Mouse (Mus musculus) CD4-positive helper T cell, adult 2 months (primary cell): Measurements from ENCODE around the gene Mcub.

Experiments
- DNase-seq: peaks from one replicate; pipeline ENCODE4 v3.0.0-alpha.2; 2012; ENCODE audit warnings: low read depth, missing footprints, low spot score

Mcub gene

DNA sequence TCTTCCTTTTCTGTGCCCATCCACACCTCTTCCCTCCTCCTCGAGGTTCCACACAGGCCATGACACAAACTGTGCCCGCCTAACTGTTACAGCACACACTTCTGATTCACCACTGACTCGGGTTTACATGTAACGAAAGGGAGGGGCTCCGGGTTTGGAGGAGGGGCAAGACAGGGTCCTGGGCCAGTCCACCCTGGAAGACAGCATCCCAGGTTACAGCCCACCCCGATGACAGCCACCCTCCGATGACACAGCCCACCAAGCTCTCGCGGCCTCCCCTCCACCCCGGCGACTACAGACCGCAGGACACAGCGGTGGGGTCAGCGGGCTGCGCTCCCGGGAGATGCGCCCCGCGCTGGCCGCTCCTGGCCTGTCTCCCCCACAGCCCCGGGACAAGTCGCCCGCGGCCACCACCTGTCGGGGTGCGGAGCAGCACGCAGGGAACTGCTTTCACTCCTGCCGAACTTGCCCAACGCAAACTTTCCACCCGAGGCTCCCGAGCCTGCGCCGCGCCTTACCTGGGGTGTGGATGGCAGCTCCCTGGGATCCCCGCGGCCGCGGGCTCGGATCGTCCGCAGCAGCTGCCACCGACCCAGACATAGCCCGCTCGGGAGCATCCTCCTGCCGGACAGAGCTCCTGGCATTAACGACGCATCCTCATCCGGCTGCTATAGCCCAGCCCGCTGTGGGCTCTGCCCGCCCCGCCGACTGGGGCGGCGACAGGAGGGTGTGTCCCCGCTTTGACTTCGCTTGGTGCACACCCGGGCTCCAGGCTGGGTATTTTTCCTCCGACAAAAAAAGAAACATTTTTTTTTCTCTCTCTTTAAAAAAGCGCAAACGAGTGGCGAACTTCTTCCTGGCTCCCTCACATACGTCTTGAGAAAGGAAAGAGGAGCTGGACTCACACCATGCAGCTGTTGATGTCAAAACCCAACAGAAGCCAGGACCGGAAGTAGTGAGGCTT lies at the start of gene Mcub:
Mcub (minus strand) TSS at position 775 of the 964 bp plus-strand sequence.
- DNase-seq = peak; percentile 86

DNA sequence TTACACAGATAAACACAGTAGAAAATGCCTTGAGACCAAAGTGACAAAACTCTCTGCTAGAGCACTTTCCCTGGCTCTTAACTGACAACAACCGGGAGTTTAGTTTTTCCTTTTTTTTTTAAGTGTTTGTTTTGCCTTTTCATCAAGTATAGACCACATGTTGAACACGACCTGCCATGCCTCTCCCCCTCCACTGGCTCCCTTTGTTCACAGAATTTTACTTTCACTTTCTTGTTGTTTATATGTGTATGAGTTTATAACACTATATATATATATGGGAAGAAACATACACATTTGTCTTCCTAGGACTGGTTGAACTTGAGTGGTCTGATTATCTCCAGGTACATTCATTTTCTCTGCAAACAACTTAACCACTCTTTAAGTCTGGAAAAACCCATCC lies 42.9 kb upstream of the Mcub start:
- peak; percentile 22 for DNase-seq

DNA sequence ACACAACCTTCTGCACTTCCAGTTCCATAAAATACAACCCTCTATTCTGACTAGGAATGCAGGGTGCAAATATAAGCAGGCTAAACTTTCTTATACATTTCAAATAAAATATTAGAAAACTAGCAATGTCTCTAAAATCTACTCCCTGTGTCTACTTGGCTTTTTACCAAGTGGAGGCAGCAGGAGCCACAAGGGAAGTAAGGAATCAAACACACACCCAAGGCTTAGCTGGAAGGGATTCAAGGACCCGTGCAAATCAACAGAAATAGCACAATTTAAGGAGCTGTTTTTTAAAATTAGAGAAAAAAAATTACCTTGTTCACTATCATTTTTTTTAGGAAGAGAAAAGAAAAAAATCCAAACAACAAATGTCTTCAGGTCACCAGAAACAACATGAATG lies 41.2 kb upstream of the Mcub start:
- DNase-seq = no peak

DNA sequence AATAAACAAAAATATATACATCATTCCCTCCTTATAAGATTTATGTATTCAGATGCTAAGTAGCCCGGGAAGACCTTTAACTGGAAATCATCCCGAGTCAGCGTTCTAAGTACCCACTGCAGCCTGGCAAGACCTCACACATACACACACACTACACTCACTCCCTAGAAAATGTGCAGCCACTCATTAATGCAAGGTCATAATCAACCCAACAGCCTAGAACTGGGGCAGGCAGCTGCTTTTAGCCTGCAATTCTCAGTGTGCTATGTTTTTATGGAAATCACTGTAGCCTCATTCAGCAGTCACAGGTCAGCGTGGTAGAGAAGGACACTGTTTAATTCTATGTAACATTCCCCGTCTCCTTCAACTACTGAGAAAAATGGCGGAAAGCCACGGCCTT lies 36.1 kb upstream of the Mcub start:
- no peak for DNase-seq

DNA sequence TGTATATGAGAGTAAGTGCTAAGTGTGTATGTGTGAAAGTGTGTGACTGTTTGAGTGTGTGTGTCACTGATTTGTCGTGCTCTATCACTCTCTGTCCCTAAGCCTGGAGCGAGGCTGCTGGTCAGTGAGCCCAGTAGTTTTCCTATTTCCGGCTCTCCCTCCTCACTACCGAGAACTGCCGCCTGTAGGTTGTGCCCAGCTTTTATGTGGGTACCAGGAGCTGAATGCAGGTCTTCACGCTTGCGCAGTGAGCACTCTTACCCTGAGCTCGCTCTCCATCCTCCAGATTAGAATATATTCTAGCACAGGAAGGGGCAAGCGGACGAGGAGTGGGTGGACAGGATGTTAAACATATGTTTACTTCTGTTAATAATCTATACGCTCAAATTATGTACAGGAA lies 30.9 kb upstream of the Mcub start:
- no peak for DNase-seq

DNA sequence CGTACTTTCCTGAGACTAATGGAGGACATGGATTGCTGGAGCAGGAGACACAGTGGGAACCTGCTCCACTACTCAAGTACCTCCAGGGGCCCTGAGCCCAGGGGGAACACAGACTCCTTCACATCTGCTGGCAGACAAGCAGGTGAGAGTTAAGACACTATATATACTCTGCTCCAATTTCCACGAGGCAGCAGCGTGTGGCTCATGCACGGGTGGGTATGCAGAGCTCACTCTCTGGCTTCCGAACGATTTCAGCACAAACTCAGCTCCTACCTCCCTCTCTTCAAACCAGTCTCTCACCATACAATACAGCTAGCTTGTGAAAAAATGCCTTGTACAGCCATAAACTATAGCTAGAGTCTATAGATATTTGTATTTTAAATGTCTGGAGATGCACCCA lies 28.5 kb upstream of the Mcub start:
- DNase-seq = no peak

DNA sequence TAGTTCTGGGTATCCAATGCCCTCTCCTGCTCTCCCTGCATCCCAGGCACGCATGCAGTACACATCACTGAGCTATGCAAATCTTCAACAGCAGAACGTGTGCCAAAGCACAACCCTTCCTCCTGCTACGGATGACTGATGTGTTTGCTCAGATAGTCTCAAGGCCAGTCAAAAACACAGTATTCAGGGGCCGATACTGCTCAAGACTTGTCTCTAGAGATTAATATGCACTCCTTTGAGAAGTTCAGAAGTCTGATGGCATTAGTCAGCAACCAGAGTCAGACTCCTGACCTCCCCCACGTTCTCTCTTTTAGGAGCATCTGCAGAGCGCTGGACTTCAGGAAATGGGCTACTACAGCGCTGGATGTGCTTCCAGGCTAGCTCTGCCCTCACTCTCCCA lies 28.0 kb upstream of the Mcub start:
- no peak for DNase-seq

DNA sequence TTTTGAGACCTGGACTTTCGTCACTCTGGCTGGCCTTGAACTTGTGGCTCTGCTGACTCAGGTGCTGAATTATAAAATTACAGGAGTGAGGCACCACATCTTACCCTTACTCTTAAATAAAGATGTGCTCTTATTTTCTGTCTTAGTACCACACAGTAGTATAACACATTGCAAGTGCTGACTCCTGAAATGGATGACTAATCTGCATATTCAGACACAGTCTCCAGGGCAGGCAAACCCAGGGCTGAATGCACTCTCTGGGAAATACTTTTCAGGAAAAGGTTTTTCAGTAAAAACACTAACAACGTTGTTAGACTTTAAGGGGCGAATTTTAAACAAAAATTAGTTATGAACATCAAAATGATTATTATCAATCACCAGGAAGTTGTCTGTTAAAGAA lies 27.3 kb upstream of the Mcub start:
- DNase-seq = no peak

DNA sequence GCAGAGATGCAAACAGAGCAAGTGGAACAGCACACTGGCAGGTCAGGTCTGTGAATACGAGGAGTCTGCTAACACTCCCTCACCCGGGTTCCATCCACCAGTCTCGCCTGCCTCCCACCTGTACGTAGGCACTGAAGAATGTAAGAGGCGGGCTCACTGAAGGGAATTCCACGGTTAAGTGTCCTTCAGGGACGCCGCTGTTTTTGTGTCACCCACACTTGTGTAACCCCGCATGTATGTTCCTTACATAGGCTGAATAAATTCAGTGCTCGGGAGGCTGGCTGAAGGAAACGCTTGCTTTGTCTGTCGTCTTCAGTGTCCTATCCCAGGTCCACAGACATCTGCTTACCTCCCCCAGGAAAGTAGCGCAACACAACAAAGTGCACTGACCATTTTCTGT lies 17.3 kb upstream of the Mcub start:
- no peak for DNase-seq

DNA sequence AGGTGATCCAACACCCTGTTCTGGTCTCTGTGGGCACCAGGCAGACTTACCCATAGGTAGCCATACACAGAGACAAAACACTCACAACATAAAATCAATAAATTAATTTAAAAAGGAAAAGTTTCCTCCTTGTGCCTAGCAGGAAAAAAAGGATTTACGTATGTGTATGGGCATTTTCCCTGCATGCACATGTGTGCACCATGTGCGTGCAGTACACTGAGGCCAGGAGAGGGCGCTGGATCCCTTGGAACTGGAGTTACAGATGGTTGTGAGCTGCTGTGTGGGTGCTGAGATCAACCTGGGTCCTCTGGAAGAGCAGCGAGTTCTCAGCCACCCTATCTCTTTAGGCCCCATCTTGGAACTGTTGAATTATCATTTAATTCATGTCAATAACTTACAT lies 15.3 kb upstream of the Mcub start:
- DNase-seq = no peak

DNA sequence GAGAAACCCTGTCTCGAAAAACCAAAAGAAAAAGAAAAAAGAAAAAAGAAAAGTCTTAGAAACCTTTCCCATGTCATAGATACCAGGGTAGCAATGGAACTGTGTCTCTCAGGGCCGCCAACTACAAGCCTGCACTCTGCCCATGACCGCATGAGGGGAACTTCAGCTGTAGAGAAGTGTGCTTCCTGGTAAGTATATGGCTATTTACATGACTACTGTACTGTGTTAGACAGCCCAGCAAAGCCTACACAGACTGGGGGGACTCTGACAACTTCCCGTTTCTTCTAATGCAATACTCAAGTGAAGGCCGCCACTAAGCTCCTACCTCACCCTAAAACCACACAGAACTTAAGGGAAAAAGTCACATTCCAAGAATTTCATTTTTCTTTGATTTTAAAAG lies 14.8 kb upstream of the Mcub start:
- no peak for DNase-seq

DNA sequence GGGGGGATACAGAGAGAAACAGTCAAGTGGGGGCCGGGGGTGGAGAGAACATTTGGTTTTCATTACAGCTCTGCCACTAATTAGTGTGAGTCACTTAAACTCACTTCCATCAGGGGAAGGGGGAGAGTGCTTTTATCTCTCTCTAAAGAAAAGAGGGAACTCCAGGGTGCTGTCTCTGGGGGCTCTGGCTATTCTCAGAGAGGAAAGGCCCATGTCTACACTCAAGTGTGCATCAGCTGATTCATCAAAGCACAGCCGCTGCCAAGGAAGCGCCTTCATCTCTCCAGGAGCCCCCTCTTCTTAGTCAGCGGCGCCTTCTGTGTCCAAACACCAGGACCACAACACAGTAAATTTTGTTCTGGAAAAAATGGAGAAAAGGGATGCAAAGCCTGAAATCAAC lies 12.3 kb upstream of the Mcub start:
- no peak for DNase-seq

DNA sequence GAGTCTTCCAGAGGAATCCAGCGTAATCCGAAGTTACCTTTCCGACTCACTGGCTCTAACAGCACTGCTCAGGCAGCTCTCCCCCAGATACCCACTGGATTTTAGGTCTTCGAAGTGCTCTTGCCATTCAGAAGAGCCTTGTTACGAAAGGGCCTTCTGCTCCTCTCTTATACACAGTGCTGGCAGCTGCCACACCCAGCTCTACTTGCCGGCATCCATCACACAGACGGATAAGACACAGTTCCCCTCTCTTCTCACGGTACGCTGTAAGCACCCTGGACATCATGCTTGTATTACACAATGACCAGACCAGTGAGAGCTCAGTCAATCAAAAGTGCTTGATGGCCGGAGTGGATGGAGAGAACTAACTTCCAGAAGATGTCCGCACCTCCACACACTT lies 11.8 kb upstream of the Mcub start:
- no peak for DNase-seq

DNA sequence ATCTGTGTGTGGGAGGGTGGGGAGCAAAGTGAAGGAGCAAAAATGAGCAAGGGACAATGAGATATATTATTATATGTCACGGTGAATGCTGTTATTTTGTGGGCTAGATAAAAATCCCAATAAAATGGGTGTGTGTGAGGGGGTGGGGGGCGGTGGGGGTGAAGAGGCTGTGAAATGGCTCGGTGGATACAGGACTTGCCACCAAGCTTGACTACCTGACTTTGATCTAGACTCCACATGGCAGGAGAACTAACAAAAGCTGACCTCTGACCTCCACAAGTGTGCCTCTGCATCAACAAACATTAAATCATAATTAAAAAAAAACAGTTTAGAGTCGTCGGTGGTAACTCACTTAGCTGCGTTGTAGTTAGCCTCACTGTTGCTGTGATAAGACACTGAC lies 9.5 kb upstream of the Mcub start:
- no peak for DNase-seq

DNA sequence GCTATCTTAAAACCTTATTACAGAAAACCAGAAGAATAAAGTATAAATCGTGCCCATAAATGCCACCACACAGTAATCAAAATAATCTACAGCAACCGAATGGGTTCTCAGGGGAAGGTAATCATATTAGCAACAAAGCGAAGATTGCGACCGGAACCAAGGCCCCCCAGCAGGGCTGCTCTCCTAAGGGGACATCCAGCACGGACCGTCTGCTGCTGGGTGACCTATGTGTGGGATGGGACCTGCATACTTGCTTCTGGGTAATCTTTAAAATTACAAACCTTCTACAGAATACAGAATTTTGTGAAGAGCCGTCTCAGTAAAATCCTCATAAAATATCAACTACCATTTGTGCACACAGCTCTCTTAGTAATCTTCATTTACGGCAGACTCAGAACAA lies 8.7 kb upstream of the Mcub start:
- no peak for DNase-seq

DNA sequence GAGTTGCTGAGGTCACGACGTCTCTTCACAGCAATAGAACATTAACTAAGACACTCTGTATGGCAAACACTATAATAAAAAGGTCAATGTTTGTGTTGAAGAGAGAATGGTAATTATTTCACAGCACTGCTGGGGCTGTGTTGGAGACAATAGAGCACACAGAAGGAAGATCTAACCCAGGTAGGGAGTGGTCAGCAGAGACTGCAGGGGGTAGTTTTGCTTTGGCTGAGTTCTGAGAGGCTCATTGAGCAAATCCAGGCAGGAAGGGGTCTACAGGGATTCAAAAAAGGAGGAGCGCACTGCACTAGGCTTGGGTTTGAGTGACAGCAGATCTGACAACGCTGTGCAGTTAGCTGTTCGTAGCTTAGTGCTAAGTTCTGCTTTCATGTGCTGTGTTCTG lies 6.3 kb upstream of the Mcub start:
- no peak for DNase-seq

DNA sequence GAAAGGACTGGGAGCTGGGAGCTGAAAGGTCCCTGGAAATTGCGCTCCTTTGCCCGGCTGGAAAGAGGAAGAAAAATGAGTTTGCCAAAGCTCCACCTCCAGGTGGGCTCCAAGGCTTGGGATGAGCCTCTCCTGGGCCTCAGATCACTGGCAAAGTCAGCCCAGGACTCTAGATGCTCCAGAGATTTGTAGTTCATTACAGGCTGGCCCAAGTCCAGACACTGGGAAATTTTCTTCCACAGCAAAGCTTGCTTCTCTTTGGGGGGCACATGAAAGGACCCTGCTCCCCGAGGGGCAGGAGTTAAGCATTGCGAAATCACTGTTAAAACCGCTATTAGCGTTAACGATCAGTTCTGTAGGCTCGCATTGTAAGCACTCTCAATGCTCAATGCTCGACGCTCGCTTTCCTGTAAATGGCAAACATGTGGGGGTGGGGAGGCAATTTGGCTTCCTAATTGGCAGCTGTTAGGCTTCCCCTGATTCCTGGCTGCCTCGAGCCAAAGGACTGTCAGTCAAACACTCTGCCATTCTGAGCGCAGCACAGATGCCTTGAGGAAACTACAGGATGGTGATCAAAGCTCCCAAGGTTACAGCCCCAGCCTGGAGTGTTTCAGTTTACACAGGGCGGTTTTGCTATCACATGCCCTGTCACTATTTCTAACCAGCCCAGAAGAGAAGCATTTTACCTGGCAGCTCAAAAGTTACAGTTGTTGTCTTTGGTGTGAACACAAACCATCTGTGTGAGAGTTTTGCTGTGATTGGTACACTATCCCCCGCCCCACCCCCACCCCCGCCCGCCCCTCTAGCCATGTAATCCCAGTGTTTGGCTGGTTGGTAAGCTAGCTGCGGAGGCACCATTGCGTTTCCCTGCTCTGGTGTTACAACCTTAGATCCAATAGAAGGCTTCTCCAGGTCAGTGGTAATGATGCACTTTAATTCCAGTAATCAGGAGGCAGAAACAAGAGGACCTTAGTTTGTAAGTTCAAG lies 816 bp upstream of the Mcub start:
- DNase-seq = peak; percentile 11

DNA sequence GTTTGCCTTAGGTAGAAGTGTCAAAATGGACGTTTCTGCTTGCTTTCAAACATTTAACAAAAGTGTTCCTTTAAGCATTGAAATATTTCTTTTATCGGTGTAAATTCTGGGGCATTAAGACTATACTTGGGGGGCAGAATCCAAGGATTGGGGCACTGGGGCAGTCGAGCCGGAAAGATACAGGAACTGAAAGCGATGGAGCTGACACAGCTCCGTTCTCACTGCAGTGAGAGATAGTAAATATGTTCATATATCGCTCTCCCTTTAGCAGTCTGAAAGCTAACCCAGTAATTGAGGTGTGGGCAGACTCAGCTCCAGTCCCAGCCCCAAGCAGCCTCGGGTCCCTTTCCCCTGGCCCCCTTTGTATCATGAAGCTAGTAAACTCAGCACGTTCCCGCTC lies 975 bp downstream of the Mcub start:
- DNase-seq = no peak

DNA sequence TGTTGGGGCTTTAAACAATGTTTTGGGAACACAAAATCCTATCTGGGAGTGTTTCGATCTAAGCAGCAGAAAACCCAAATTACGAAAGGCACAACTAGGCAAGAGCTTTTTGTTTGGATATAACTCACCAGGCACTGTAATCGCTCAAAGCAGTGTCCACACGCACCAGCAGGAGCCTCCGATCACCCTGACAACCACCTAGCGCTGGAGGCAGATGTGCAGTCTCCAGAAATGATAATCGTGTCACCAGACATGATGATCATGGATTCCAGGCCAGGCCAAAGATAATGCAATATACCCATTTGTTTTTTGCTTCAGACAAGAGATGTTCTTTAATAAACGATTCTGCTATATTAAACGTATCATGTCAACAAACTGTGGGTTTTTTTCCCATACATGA lies 2.1 kb downstream of the Mcub start:
- no peak for DNase-seq

DNA sequence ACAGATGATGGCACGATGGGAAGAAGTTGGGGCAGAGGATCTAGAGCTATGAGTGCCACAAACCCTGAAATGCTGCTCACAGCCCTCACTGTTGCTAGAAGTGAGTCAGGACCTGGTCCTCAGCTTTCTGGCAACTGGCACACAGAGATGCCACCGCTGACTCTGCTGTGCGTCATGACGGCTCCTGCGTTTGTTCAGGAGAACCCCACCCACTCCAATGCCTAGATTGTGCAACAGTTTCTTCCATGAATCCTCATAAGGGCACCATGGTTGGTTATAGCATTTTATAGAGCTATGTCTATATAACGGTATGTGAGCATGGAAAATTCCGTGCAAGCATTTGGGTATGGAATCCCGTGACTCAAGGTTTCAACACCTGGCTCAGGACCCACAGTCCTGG lies 5.3 kb downstream of the Mcub start:
- no peak for DNase-seq

DNA sequence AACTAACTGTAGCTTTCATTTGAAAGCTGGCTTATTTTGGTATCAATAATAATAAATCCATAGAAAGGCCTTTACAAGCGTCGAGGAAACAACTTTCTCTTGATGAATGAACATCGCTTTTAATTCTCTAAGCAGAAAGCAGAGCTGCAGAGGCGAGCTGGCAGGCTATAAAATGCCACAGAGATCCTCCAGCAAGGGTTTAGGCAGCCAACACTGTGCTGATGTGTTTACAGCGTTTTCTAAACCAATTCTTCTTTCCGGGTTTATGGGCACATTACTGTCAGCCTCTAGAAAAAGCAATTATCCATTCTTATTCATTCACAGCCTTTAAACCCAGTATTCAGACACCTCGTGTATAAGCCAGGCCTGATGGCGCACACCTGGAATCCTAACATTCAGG lies 7.5 kb downstream of the Mcub start:
- DNase-seq = no peak

DNA sequence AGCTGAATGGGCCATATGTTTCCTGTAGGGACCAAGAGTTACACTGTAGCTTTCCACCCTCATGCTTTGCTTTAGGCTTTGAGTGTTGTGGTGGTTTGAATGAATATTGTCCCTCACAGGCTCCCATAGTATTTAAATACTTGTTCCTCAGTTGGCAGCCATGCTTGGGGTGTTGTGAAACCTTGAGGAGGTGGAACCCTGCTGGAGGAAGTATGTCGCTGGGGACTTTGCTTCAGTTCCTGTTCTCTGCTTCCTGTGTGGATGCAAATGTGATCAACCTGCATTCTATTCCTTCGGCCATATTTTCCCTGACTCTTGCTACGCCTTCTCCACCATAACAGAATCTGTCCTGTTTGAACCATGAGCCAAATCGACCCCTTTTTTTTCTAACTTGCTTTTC lies 16.7 kb downstream of the Mcub start:
- DNase-seq = no peak
